Mouse (Mus musculus): Measurements from ENCODE around the gene Gm21836. TPM values are rescaled to one million over a fixed set of nuclear protein-coding genes. Genes with fewer than 3 reads are reported as not detected.

The Gm21836 gene
- polyA plus RNA-seq, 2 experiments, result not detected

- TF ChIP-seq POLR2A (IDR thresholded peaks at IDR 0.05; ENCODE audit: borderline replicate concordance, extremely low read depth, insufficient read depth, insufficient read length), result no peak
- DNase-seq (ENCODE audit: low spot score), result no peak
- no peaks in the 10 kb centered on the region for H3K9me3 ChIP-seq (ENCODE audit: control insufficient read depth, low read length)
- H3K4me1 ChIP-seq (ENCODE audit: control insufficient read depth, insufficient read depth, low read length), result no peaks in the 10 kb centered on the region
- H3K4me2 ChIP-seq (replicated peaks; ENCODE audit: low read depth, low read length, severe bottlenecking), result no peak overlapping the region
- 3% methylated on average over 1 of the region's 1 CpGs for WGBS
- no peaks in the 10 kb centered on the region for H3K36me3 ChIP-seq (ENCODE audit: control insufficient read depth, insufficient read depth, low read length)
- no peak for ATAC-seq (ENCODE audit: low FRiP score, low read depth)
- no peak overlapping the region for H3K27ac ChIP-seq (replicated peaks; ENCODE audit: low read depth, low read length)
- H3K4me3 ChIP-seq (replicated peaks; ENCODE audit: low read length), result no peak overlapping the region
- no peaks in the 10 kb centered on the region for H3K27me3 ChIP-seq (ENCODE audit: control insufficient read depth, insufficient read depth, low read length)
- H3K9ac ChIP-seq (ENCODE audit: low read depth, low read length, severe bottlenecking), result no peak overlapping the region
These were observed 37.0 kb downstream of the Gm21836 start for GRCm38 (mm10) chr9:124456572-124456971.

Other genes with a start within 250 kb of the Gm21836 start
- gene 2010315B03Rik, start 181.1 kb downstream of the Gm21836 start, polyA plus RNA-seq (2012; rRNA removed), result 8.7 and 11.7 TPM in 2 replicates
- 5.0 and 5.5 TPM in 2 replicates for gene 2010315B03Rik, start 181.1 kb downstream of the Gm21836 start, polyA plus RNA-seq (2014; fragmentation: Nextera tagmentation; extraction: Ambion mirVana)
- gene Ppp2r3d, start 16.9 kb downstream of the Gm21836 start, polyA plus RNA-seq (2012; rRNA removed), result 301 and 417 TPM in 2 replicates
- 119 and 129 TPM in 2 replicates for gene Ppp2r3d, start 16.9 kb downstream of the Gm21836 start, polyA plus RNA-seq (2014; fragmentation: Nextera tagmentation; extraction: Ambion mirVana)